Mouse (Mus musculus): ENCODE measurements around the gene Cgref1. TPM values are rescaled to one million over a fixed set of nuclear protein-coding genes. Genes with fewer than 3 reads are reported as not detected.

Gene Cgref1
- total RNA-seq (2015) = not detected in 2 replicates
- 1.7 TPM in 1 of 2 replicates, not detected in the other for total RNA-seq (2017)

- ATAC-seq (replicated peaks; ENCODE audit: poor library complexity) = peak; percentile 21
Observed at GRCm38 (mm10) chr5:30944956-30945781, at the start of gene Cgref1. Gene Cgref1 (minus strand): TSS chr5:30945591.

GRCm38 (mm10) chr5:30994074-30994473, 48.7 kb upstream of the Cgref1 start:
- no peak for ATAC-seq (replicated peaks; ENCODE audit: poor library complexity)

GRCm38 (mm10) chr5:30992980-30993676, 47.7 kb upstream of the Cgref1 start:
- no peak for ATAC-seq (replicated peaks; ENCODE audit: poor library complexity)

- 0 out of 2 replicates have a peak, but pooled peaks have one; percentile 39 for ATAC-seq (replicated peaks; ENCODE audit: poor library complexity)
Observed at GRCm38 (mm10) chr5:30982357-30982756, 37.0 kb upstream of the Cgref1 start.

- ATAC-seq (replicated peaks; ENCODE audit: poor library complexity) = no peak
Observed at GRCm38 (mm10) chr5:30974870-30975656, 29.7 kb upstream of the Cgref1 start.

GRCm38 (mm10) chr5:30969440-30969839, 24.0 kb upstream of the Cgref1 start:
- ATAC-seq (replicated peaks; ENCODE audit: poor library complexity) = peak; percentile 48

GRCm38 (mm10) chr5:30968416-30968815, 23.0 kb upstream of the Cgref1 start, which contains the start of gene Tcf23:
Gene Tcf23 (plus strand): TSS chr5:30968662.
- no peak for ATAC-seq (replicated peaks; ENCODE audit: poor library complexity)

- ATAC-seq (replicated peaks; ENCODE audit: poor library complexity) = no peak
Observed at GRCm38 (mm10) chr5:30966189-30966588, 20.8 kb upstream of the Cgref1 start.

- no peak for ATAC-seq (replicated peaks; ENCODE audit: poor library complexity)
Observed at GRCm38 (mm10) chr5:30963916-30964315, 18.5 kb upstream of the Cgref1 start.

- ATAC-seq (replicated peaks; ENCODE audit: poor library complexity) = peak; percentile 58
Observed at GRCm38 (mm10) chr5:30961545-30962505, 16.4 kb upstream of the Cgref1 start.

GRCm38 (mm10) chr5:30960814-30961213, 15.4 kb upstream of the Cgref1 start:
- ATAC-seq (replicated peaks; ENCODE audit: poor library complexity) = no peak

- peak; percentile 88 for ATAC-seq (replicated peaks; ENCODE audit: poor library complexity)
Observed at GRCm38 (mm10) chr5:30959966-30960501, 14.6 kb upstream of the Cgref1 start, which contains the start of gene Preb. Gene Preb (minus strand): TSS chr5:30960361.

GRCm38 (mm10) chr5:30959198-30959854, 13.9 kb upstream of the Cgref1 start:
- ATAC-seq (replicated peaks; ENCODE audit: poor library complexity) = no peak

GRCm38 (mm10) chr5:30957891-30958290, 12.5 kb upstream of the Cgref1 start:
- no peak for ATAC-seq (replicated peaks; ENCODE audit: poor library complexity)

GRCm38 (mm10) chr5:30955751-30956150, 10.4 kb upstream of the Cgref1 start:
- no peak for ATAC-seq (replicated peaks; ENCODE audit: poor library complexity)

GRCm38 (mm10) chr5:30954556-30954955, 9.2 kb upstream of the Cgref1 start:
- ATAC-seq (replicated peaks; ENCODE audit: poor library complexity) = no peak

GRCm38 (mm10) chr5:30954065-30954464, 8.7 kb upstream of the Cgref1 start:
- no peak for ATAC-seq (replicated peaks; ENCODE audit: poor library complexity)

GRCm38 (mm10) chr5:30952551-30952950, 7.2 kb upstream of the Cgref1 start:
- no peak for ATAC-seq (replicated peaks; ENCODE audit: poor library complexity)

GRCm38 (mm10) chr5:30951706-30952105, 6.3 kb upstream of the Cgref1 start:
- ATAC-seq (replicated peaks; ENCODE audit: poor library complexity) = no peak

Measured in megakaryocyte progenitor cell, adult 5-6 weeks (primary cell).